Mouse (Mus musculus): ENCODE data around the gene Thada.

The Thada gene

GRCm38 (mm10) chr17:84372411-84373045 is 93.5 kb downstream of the Thada start:
- no peak for DNase-seq (ENCODE audit: low read depth, low spot score)

GRCm38 (mm10) chr17:84370385-84370784 is 95.6 kb downstream of the Thada start:
- DNase-seq (ENCODE audit: low read depth, low spot score), result no peak

- DNase-seq (ENCODE audit: low read depth, low spot score), result no peak
These were observed 96.2 kb downstream of the Thada start for GRCm38 (mm10) chr17:84369769-84370168.

- no peak for DNase-seq (ENCODE audit: low read depth, low spot score)
These were observed 97.6 kb downstream of the Thada start for GRCm38 (mm10) chr17:84368213-84369014.

GRCm38 (mm10) chr17:84367663-84368062 is 98.3 kb downstream of the Thada start:
- peak; percentile 95 for DNase-seq (ENCODE audit: low read depth, low spot score)

GRCm38 (mm10) chr17:84365791-84366301 is 100.2 kb downstream of the Thada start:
- peak; percentile 61 for DNase-seq (ENCODE audit: low read depth, low spot score)

GRCm38 (mm10) chr17:84365006-84365716 is 100.8 kb downstream of the Thada start:
- DNase-seq (ENCODE audit: low read depth, low spot score), result peak; percentile 64

- DNase-seq (ENCODE audit: low read depth, low spot score), result no peak
These were observed 102.6 kb downstream of the Thada start for GRCm38 (mm10) chr17:84363444-84363843.

GRCm38 (mm10) chr17:84362581-84363286 is 103.3 kb downstream of the Thada start:
- no peak for DNase-seq (ENCODE audit: low read depth, low spot score)

GRCm38 (mm10) chr17:84361006-84361405 is 105.0 kb downstream of the Thada start:
- no peak for DNase-seq (ENCODE audit: low read depth, low spot score)

- no peak for DNase-seq (ENCODE audit: low read depth, low spot score)
These were observed 106.2 kb downstream of the Thada start for GRCm38 (mm10) chr17:84359810-84360209.

GRCm38 (mm10) chr17:84358951-84359644 is 106.9 kb downstream of the Thada start:
- no peak for DNase-seq (ENCODE audit: low read depth, low spot score)

GRCm38 (mm10) chr17:84357776-84358175 is 108.2 kb downstream of the Thada start:
- DNase-seq (ENCODE audit: low read depth, low spot score), result no peak

- no peak for DNase-seq (ENCODE audit: low read depth, low spot score)
These were observed 109.7 kb downstream of the Thada start for GRCm38 (mm10) chr17:84356056-84356887.

GRCm38 (mm10) chr17:84355006-84355405 is 111.0 kb downstream of the Thada start:
- DNase-seq (ENCODE audit: low read depth, low spot score), result no peak

GRCm38 (mm10) chr17:84353902-84354311 is 112.1 kb downstream of the Thada start:
- DNase-seq (ENCODE audit: low read depth, low spot score), result peak; percentile 92

- DNase-seq (ENCODE audit: low read depth, low spot score), result no peak
These were observed 112.6 kb downstream of the Thada start for GRCm38 (mm10) chr17:84353224-84353901.

- peak; percentile 48 for DNase-seq (ENCODE audit: low read depth, low spot score)
These were observed 113.2 kb downstream of the Thada start for GRCm38 (mm10) chr17:84352790-84353154.
